Mouse (Mus musculus): ENCODE data around the gene Gss. TPM values are rescaled to one million over a fixed set of nuclear protein-coding genes. Genes with fewer than 3 reads are reported as not detected.

The Gss gene
- polyA plus RNA-seq (2015; fragmentation: Illumina TruSeq; extraction: RNeasy Lipid Tissue Mini Kit (QIAGEN cat#74804); ENCODE audit: insufficient read depth, low read depth, low replicate concordance): 3.0 TPM

DNA sequence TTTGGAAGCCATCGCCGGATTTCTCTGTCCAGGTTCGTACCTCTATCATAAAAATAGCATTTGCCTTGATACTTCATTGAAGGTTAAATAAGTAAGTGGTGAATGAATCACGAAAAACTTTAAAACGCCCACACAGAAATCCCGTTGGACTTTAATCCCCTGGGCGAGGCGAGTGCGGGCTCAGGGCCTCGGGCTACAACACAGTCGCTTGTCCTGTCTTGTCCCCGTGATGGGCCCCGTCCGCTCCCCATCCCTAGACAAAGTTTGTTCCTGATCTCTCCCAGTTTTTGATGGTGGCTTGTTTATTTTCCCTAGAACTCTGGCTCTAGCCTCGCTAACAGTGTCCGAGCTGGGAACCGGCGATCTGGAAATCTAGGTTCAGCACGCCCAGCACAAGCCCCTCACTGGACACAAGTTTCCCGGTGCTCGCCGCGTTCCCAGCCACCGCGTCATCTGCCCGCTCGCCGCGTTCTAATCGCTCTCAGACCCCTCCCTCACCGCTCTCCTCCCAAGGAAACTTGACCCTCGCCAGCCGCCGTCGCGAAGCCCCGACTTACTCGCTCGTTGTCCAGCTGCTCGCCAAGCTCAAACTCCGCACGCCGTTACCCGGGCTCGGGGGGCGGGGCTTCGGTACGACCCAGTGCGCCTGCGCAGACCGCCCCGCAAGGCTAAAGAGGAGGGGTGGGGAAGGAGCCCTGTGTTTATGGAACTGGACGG is at the start of gene Gss:
Gene Gss, minus strand, starts transcription at position 674 of the 717 bp plus-strand sequence.

DNA sequence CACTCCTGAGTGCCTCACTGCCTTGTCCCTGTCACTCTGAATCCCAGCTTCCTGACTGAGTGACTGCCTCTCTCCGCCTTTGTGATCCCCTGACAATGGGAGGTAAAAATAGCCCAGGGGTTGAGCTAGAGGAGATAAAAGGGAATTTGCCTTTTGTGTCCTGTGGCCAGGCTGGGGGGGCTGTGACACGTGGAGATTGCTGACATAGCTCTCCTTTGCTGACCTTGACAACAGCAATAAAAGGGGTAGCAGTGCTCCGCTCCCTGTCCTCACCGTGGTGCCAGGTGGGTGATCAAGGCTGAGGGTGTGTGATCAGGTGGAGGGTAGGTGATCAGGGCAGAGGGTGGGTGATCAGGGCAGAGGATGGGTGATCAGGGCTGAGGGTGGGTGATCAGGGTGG is 18.4 kb upstream of the Gss start, which contains the start of gene Myh7b:
Gene Myh7b, plus strand, starts transcription at position 235 of the 400 bp plus-strand sequence.

GRCm38 (mm10) chr2:155517455-155518423 is 74.9 kb downstream of the Gss start, which contains the start of the genes Acss2 and Ggt7:
Gene Acss2 (plus strand): TSS chr2:155517948.
Gene Ggt7 (minus strand): TSS chr2:155518237.

Other genes with a start within 250 kb of the Gss start
- gene Pigu, start 235.4 kb downstream of the Gss start, polyA plus RNA-seq (2015; fragmentation: Illumina TruSeq; extraction: RNeasy Lipid Tissue Mini Kit (QIAGEN cat#74804); ENCODE audit: insufficient read depth, low read depth, low replicate concordance): 7.3 TPM
- 34.1 TPM for gene Trp53inp2, start 211.8 kb downstream of the Gss start, polyA plus RNA-seq (2015; fragmentation: Illumina TruSeq; extraction: RNeasy Lipid Tissue Mini Kit (QIAGEN cat#74804); ENCODE audit: insufficient read depth, low read depth, low replicate concordance)
- 7.0 TPM for gene Ncoa6, start 118.9 kb downstream of the Gss start, polyA plus RNA-seq (2015; fragmentation: Illumina TruSeq; extraction: RNeasy Lipid Tissue Mini Kit (QIAGEN cat#74804); ENCODE audit: insufficient read depth, low read depth, low replicate concordance)
- gene Acss2, start 74.9 kb downstream of the Gss start, polyA plus RNA-seq (2015; fragmentation: Illumina TruSeq; extraction: RNeasy Lipid Tissue Mini Kit (QIAGEN cat#74804); ENCODE audit: insufficient read depth, low read depth, low replicate concordance): 6.0 TPM
- 4.5 TPM for gene Ggt7, start 74.6 kb downstream of the Gss start, polyA plus RNA-seq (2015; fragmentation: Illumina TruSeq; extraction: RNeasy Lipid Tissue Mini Kit (QIAGEN cat#74804); ENCODE audit: insufficient read depth, low read depth, low replicate concordance)
- not detected for gene Myh7b, start 18.4 kb upstream of the Gss start, polyA plus RNA-seq (2015; fragmentation: Illumina TruSeq; extraction: RNeasy Lipid Tissue Mini Kit (QIAGEN cat#74804); ENCODE audit: insufficient read depth, low read depth, low replicate concordance)
- 34.8 TPM for gene Trpc4ap, start 99.6 kb upstream of the Gss start, polyA plus RNA-seq (2015; fragmentation: Illumina TruSeq; extraction: RNeasy Lipid Tissue Mini Kit (QIAGEN cat#74804); ENCODE audit: insufficient read depth, low read depth, low replicate concordance)
- gene Edem2, start 136.7 kb upstream of the Gss start, polyA plus RNA-seq (2015; fragmentation: Illumina TruSeq; extraction: RNeasy Lipid Tissue Mini Kit (QIAGEN cat#74804); ENCODE audit: insufficient read depth, low read depth, low replicate concordance): 84.1 TPM
- not detected for gene Gm17581, start 143.1 kb upstream of the Gss start, polyA plus RNA-seq (2015; fragmentation: Illumina TruSeq; extraction: RNeasy Lipid Tissue Mini Kit (QIAGEN cat#74804); ENCODE audit: insufficient read depth, low read depth, low replicate concordance)
- 6.8 TPM for gene Procr, start 158.3 kb upstream of the Gss start, polyA plus RNA-seq (2015; fragmentation: Illumina TruSeq; extraction: RNeasy Lipid Tissue Mini Kit (QIAGEN cat#74804); ENCODE audit: insufficient read depth, low read depth, low replicate concordance)
- 0.30 TPM for gene Mmp24, start 182.5 kb upstream of the Gss start, polyA plus RNA-seq (2015; fragmentation: Illumina TruSeq; extraction: RNeasy Lipid Tissue Mini Kit (QIAGEN cat#74804); ENCODE audit: insufficient read depth, low read depth, low replicate concordance)
- 13.2 TPM for gene BC029722, start 226.6 kb upstream of the Gss start, polyA plus RNA-seq (2015; fragmentation: Illumina TruSeq; extraction: RNeasy Lipid Tissue Mini Kit (QIAGEN cat#74804); ENCODE audit: insufficient read depth, low read depth, low replicate concordance)
- gene Eif6, start 234.1 kb upstream of the Gss start, polyA plus RNA-seq (2015; fragmentation: Illumina TruSeq; extraction: RNeasy Lipid Tissue Mini Kit (QIAGEN cat#74804); ENCODE audit: insufficient read depth, low read depth, low replicate concordance): 16.0 TPM
- not detected for gene Fam83c, start 242.0 kb upstream of the Gss start, polyA plus RNA-seq (2015; fragmentation: Illumina TruSeq; extraction: RNeasy Lipid Tissue Mini Kit (QIAGEN cat#74804); ENCODE audit: insufficient read depth, low read depth, low replicate concordance)